8 mouse cellular contexts compared by ENCODE assay signal in genomic region chr9:23223549-23224077, GRCm38 (mm10). TPM values are rescaled to one million over a fixed set of nuclear protein-coding genes. Genes with fewer than 3 reads are reported as not detected.
DNase-seq lines count a peak whose midpoint lies in the region; ATAC-seq and TF ChIP-seq lines count a peak whose summit lies in the region.

No protein-coding gene starts in this region.

- peak overlapping the region; percentile 95 for H3K4me2 ChIP-seq in lung, embryonic 16.5 days (ENCODE audit: low read depth, low read length)
- H3K4me2 ChIP-seq in hindbrain, embryonic 15.5 days: peak overlapping the region; percentile 87
- peak overlapping the region; percentile 96 for H3K4me2 ChIP-seq in midbrain, embryonic 16.5 days (ENCODE audit: low read length)

- WGBS in cerebellum, adult 2 months: 6% methylated on average over 29 of the region's 29 CpGs
- WGBS in lung, embryonic 16.5 days: 2% methylated on average over 28 of the region's 29 CpGs
- under 1% methylated on average over 29 of the region's 29 CpGs for WGBS in hindbrain, embryonic 15.5 days
- under 1% methylated on average over 28 of the region's 29 CpGs for WGBS in midbrain, embryonic 16.5 days

- ATAC-seq in lung, embryonic 16.5 days (ENCODE audit: low read depth): no peak
- ATAC-seq in hindbrain, embryonic 15.5 days (ENCODE audit: low FRiP score, low read depth): peak; percentile 44; the same call in 1 of the 2 replicates
- ATAC-seq in midbrain, embryonic 16.5 days: peak; percentile 69

- H3K4me1 ChIP-seq in cerebellum, adult 2 months (ENCODE audit: control insufficient read depth, insufficient read depth, low read length): no peaks in the 10 kb centered on the region
- H3K4me1 ChIP-seq in lung, embryonic 16.5 days (replicated peaks; ENCODE audit: control insufficient read depth, insufficient read depth, low read length): peaks cover 5% of the 10 kb centered on the region; the same call in 1 of the 2 replicates
- peaks cover 19% of the 10 kb centered on the region for H3K4me1 ChIP-seq in hindbrain, embryonic 15.5 days (replicated peaks)
- peaks cover 7% of the 10 kb centered on the region for H3K4me1 ChIP-seq in midbrain, embryonic 16.5 days (ENCODE audit: control insufficient read depth, insufficient read depth, low read length)

- no peaks in the 10 kb centered on the region; the same call in 1 of the 2 replicates for H3K27me3 ChIP-seq in cerebellum, adult 2 months (ENCODE audit: control insufficient read depth, insufficient read depth, low read length)
- peaks cover 26% of the 10 kb centered on the region for H3K27me3 ChIP-seq in lung, embryonic 16.5 days (ENCODE audit: control insufficient read depth, insufficient read depth, low read depth, low read length)
- H3K27me3 ChIP-seq in hindbrain, embryonic 15.5 days: peaks cover 19% of the 10 kb centered on the region
- peaks cover 11% of the 10 kb centered on the region for H3K27me3 ChIP-seq in midbrain, embryonic 16.5 days (ENCODE audit: control insufficient read depth, insufficient read depth, low read depth, low read length)

- TF ChIP-seq CTCF in cerebellum, adult 2 months (IDR thresholded peaks at IDR 0.05; ENCODE audit: borderline replicate concordance, insufficient read depth, low read depth, low read length): no peak

- no peak for DNase-seq in cerebellum, adult 2 months
- no peak for DNase-seq in cerebellum, adult 11-12 months
- no peak for DNase-seq in lung, adult 18-20 months
- no peak for DNase-seq in natural killer cell, adult 2 months (ENCODE audit: low spot score in 2 of 2)
- no peak for DNase-seq in gastrocnemius, postnatal 14 days

- no peak overlapping the region for H3K27ac ChIP-seq in cerebellum, adult 2 months (ENCODE audit: insufficient read depth, low read length)
- 0 out of 2 replicates have a peak overlapping the region, but pooled peaks have one; percentile 2 for H3K27ac ChIP-seq in lung, embryonic 16.5 days (ENCODE audit: low read length)
- peak overlapping the region; percentile 88 for H3K27ac ChIP-seq in hindbrain, embryonic 15.5 days (replicated peaks)
- peak overlapping the region; percentile 90 for H3K27ac ChIP-seq in midbrain, embryonic 16.5 days (ENCODE audit: low read length)

- H3K36me3 ChIP-seq in lung, embryonic 16.5 days (ENCODE audit: control insufficient read depth, insufficient read depth, low read length): no peaks in the 10 kb centered on the region
- no peaks in the 10 kb centered on the region for H3K36me3 ChIP-seq in hindbrain, embryonic 15.5 days
- H3K36me3 ChIP-seq in midbrain, embryonic 16.5 days (ENCODE audit: control insufficient read depth, insufficient read depth, low read length): no peaks in the 10 kb centered on the region

- TF ChIP-seq POLR2A in cerebellum, adult 2 months (IDR thresholded peaks at IDR 0.05; ENCODE audit: borderline replicate concordance, insufficient read depth, low read length): no peak

- H3K9ac ChIP-seq in lung, embryonic 16.5 days (ENCODE audit: low read length): peak overlapping the region; percentile 83
- H3K9ac ChIP-seq in hindbrain, embryonic 15.5 days: peak overlapping the region; percentile 65
- H3K9ac ChIP-seq in midbrain, embryonic 16.5 days (ENCODE audit: low read depth, low read length): peak overlapping the region; percentile 84

- intact Hi-C loops in gastrocnemius, postnatal 14 days (cut with DNase I; ENCODE audit: low total_unique reads): no loop called here

- peak overlapping the region; percentile 61 for H3K4me3 ChIP-seq in cerebellum, adult 2 months (replicated peaks; ENCODE audit: insufficient read depth, low read depth, low read length)
- peak overlapping the region; percentile 77 for H3K4me3 ChIP-seq in lung, embryonic 16.5 days (ENCODE audit: low read length)
- H3K4me3 ChIP-seq in hindbrain, embryonic 15.5 days: peak overlapping the region; percentile 77
- H3K4me3 ChIP-seq in midbrain, embryonic 16.5 days (ENCODE audit: low read depth, low read length): peak overlapping the region; percentile 68

- H3K9me3 ChIP-seq in lung, embryonic 16.5 days (ENCODE audit: control insufficient read depth, low read length): no peaks in the 10 kb centered on the region
- no peaks in the 10 kb centered on the region for H3K9me3 ChIP-seq in hindbrain, embryonic 15.5 days
- H3K9me3 ChIP-seq in midbrain, embryonic 16.5 days (replicated peaks; ENCODE audit: control insufficient read depth, low read length, poor library complexity, severe bottlenecking): no peaks in the 10 kb centered on the region

RNA-seq across cellular contexts. Expression of gene Bmper, which starts 0.7 kb away (rescaled TPM):
- polyA plus RNA-seq in cerebellum, adult 2 months (2012; rRNA removed): 3.2 and 3.5 TPM in 2 replicates
- polyA plus RNA-seq in lung, embryonic 16.5 days (2015; fragmentation: Nextera tagmentation; extraction: Ambion mirVana): 30.6 and 31.9 TPM in 2 replicates
- polyA plus RNA-seq in hindbrain, embryonic 15.5 days (2015; fragmentation: Nextera tagmentation; extraction: Ambion mirVana): 8.3 and 8.6 TPM in 2 replicates
- 8.0 and 9.6 TPM in 2 replicates for polyA plus RNA-seq in midbrain, embryonic 16.5 days (2015; fragmentation: Nextera tagmentation; extraction: Ambion mirVana)
- total RNA-seq in gastrocnemius, postnatal 14 days (2021): 1 to 10 TPM; 5.7 to 7.6 TPM
